Mouse (Mus musculus): ENCODE results near the gene Rhd.

The Rhd gene

GRCm38 (mm10) chr4:134856056-134856455 lies 8.3 kb upstream of the Rhd start:
- DNase-seq (ENCODE audit: extremely low read depth, low read depth, low spot score): no peak

- no peak for DNase-seq (ENCODE audit: extremely low read depth, low read depth, low spot score)
Observed at GRCm38 (mm10) chr4:134856501-134856900, 7.8 kb upstream of the Rhd start.

GRCm38 (mm10) chr4:134858494-134858893 lies 5.8 kb upstream of the Rhd start:
- no peak for DNase-seq (ENCODE audit: extremely low read depth, low read depth, low spot score)

DNA sequence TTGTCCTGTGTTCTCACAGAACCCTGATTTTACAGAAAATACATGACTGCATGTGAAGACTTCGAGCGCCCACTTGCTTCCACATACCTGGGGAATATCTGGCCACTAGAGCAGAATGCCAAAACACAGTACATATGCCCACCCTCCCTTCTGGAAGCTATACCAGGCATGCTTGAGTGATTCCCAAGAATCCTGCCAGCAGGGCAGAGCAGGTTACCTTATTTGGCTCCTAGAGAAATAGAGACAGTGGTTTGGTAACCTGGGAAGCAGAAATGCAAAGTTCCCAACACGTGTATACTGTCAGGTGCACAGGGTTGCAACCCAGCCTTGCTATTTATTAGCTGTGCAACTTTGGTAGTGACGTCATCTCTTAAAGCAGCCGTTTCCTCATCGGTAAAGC lies 2.5 kb upstream of the Rhd start:
- DNase-seq (ENCODE audit: extremely low read depth, low read depth, low spot score): no peak

DNA sequence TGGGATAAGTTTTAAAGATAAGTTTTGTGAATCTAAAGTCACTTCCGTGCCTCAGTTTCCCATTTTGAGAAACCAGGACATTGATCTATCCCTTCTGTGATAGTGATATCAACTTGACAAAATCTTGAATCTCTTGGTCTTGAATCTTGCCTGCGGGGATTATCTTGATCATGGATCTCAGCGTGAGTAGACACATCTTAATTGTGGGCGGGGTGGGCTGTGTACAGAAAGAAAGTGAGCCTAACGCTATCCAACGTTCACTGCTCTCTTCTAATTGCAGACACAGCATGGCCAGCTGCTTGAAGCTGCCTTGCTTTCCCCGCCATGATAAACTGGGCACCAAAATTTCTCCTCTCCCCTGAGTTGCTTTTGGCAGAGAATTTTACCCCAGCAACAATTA lies 1.3 kb upstream of the Rhd start:
- DNase-seq (ENCODE audit: extremely low read depth, low read depth, low spot score): no peak

DNA sequence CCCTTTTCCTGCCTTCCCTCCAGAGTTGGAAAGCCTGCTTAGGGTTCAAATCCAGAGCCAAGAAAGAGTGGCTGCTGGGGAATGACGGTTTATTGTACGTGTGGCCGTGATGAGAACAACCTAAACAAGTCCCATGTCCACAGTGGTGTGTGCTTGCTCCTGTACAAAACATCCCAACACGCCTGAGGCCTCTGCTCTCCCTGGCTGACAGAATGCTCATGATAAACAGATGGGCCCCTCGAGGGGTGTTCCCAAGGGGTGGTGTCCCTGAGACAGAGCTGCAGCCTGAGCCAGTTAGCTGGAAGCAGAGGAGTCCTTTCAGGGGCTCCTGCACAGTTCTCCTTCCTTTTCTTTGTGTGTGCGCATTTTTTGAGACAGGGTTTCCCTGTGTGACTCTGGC lies 1.0 kb downstream of the Rhd start:
- DNase-seq (ENCODE audit: extremely low read depth, low read depth, low spot score): no peak

DNA sequence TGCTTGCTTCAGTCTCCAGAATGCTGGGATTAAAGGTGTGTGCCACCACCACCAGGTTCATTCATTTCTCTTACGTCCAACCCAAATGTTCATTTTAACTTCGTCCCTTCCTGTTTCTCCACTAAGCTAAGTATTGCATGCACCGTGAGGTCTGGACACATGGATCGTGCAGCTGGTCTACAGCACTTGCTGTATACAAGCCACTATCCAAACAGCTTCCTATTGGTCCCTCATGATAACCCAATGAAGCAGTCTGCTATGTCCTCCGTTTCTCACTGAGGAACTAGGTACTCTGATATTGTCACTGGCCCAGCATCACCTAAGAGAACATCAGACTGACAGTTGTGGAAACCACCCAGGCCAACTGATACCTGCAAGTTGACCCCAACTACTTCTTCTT lies 1.5 kb downstream of the Rhd start:
- DNase-seq (ENCODE audit: extremely low read depth, low read depth, low spot score): no peak

GRCm38 (mm10) chr4:134867213-134867612 lies 2.9 kb downstream of the Rhd start:
- DNase-seq (ENCODE audit: extremely low read depth, low read depth, low spot score): no peak

DNA sequence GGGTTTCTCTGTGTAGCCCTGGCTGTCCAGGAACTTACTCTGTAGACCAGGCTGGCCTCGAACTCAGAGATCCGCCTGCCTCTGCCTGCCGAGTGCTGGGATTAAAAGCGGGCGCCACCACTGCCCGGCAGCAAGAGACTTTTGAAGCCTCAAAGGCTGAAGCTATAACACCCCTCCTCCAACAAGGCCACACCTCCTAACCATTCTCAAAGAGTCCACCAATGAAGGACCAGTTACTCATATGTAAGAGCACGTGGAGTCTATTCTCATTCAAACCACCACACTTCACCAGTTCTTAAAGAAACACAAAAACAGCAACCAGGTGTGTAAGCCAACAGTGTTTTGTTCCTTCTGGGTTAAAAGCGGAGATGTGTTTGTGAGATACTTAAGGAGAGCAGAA lies 3.3 kb downstream of the Rhd start:
- DNase-seq (ENCODE audit: extremely low read depth, low read depth, low spot score): no peak

DNA sequence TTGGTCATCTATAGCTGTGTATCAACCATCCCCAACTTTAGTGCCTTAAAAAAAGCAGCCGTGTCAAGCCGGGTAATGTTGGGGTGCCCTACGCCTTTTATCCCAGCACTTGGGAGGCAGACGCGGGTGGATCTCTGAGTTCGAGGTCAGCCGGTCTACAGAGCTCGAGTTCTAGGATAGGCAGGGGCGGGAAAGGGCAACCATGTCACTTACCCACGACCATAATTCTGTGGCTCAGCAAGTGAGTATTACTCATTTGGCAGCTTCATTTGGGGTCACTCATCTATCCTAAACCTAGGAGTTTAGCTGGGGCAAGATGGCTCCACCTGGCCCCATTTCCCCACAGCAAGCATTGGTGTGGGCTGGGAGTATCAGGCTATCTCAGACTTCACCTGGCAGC lies 3.7 kb downstream of the Rhd start:
- DNase-seq (ENCODE audit: extremely low read depth, low read depth, low spot score): no peak

- no peak for DNase-seq (ENCODE audit: extremely low read depth, low read depth, low spot score)
Observed at GRCm38 (mm10) chr4:134868490-134868889, 4.2 kb downstream of the Rhd start.

- DNase-seq (ENCODE audit: extremely low read depth, low read depth, low spot score): no peak
Observed at GRCm38 (mm10) chr4:134869068-134869730, 4.9 kb downstream of the Rhd start.

GRCm38 (mm10) chr4:134869815-134870375 lies 5.6 kb downstream of the Rhd start:
- no peak for DNase-seq (ENCODE audit: extremely low read depth, low read depth, low spot score)

DNA sequence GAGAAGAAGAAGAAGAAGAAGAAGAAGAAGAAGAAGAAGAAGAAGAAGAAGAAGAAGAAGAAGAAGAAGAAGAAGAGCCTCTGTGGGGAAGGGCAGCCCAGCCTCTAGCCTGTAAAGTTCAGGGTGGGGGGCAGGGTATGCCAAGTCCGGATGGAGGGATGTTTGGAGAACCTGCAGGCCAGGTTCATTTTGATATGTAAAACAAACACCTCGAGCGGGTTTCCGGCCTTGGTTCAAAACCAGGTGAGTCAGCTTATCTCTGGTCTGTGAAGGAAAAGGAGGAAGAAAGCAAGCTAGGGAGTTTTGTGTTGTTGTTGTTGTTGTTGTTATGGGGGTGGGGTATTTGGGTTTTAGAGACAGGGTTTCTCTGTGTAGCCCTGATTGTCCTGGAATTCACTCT lies 7.1 kb downstream of the Rhd start:
- no peak for DNase-seq (ENCODE audit: extremely low read depth, low read depth, low spot score)

DNA sequence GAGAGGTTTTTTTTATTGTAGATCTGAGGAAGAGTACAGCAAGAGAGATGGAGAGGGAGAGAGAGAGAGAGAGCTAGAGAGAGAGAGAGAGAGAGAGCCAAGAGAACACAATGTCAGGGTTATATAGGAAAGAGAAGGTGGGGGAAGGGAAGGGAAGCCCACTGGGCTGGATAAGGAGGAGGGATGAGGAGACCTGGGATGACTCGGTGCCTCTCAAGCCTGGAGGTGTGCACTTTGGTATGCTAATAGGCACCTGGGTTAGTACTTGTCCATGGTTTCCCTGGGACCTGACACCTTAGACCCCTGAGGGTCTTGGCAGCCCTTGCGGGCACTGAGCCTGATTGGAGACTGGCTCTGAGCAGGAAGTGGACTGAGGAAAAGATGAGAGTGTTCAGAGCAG lies 7.6 kb downstream of the Rhd start:
- DNase-seq (ENCODE audit: extremely low read depth, low read depth, low spot score): no peak

DNA sequence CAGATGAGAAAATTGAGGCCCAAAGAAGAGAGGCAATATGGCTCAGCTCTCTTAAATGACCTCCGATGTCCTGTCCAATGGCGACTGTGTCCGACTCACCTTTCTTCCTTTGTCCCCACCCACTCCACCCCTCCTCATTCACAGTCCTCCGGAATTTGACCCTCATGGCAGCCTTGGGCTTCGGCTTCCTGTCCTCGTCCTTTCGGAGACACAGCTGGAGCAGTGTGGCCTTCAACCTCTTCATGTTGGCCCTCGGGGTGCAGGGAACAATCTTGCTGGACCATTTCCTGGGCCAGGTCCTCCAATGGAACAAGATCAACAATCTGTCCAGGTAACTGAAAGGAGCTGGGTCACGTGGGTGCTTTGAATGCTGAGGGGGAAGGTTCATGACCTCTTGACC lies 11.8 kb downstream of the Rhd start:
- DNase-seq (ENCODE audit: extremely low read depth, low read depth, low spot score): no peak

- no peak for DNase-seq (ENCODE audit: extremely low read depth, low read depth, low spot score)
Observed at GRCm38 (mm10) chr4:134879410-134879981, 15.2 kb downstream of the Rhd start.

- no peak for DNase-seq (ENCODE audit: extremely low read depth, low read depth, low spot score)
Observed at GRCm38 (mm10) chr4:134880041-134880440, 15.7 kb downstream of the Rhd start.

- DNase-seq (ENCODE audit: extremely low read depth, low read depth, low spot score): no peak
Observed at GRCm38 (mm10) chr4:134883266-134883665, 18.9 kb downstream of the Rhd start.

DNA sequence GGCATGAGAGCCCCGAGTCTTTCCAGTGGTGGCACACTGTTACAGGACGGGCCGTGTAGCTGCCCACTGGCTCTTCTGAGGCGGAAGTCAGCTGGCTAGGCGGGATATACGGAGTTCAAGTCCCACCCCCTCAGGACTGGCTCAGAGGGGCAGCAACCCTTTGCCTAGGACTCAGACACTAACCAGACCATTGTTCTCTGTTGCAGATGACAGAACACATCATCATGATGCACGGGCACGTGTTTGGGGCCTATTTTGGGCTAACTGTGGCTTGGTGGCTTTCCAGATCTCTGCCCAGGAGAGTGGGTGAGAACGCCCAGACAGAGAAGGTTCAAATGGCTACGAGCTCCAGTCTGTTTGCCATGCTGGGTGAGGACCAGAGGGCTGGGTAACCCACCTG lies 19.5 kb downstream of the Rhd start:
- no peak for DNase-seq (ENCODE audit: extremely low read depth, low read depth, low spot score)

DNA sequence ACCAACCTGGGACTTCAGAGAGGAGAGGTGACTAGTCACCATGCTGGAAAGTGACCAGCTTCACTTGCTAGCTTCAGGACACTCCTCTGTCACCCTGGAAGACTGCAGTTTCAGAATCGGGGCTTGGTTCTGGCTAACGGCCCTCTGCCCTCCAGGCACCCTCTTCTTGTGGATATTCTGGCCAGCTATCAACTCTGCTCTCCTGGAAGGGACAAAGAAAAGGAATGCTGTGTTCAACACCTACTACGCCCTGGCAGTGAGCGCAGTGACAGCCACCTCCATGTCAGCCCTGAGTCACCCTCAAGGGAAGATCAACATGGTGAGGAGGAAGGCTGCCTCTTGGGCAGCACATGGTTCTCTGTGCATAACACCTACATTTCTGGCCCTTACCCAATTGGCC lies 20.0 kb downstream of the Rhd start:
- DNase-seq (ENCODE audit: extremely low read depth, low read depth, low spot score): no peak

- no peak for DNase-seq (ENCODE audit: extremely low read depth, low read depth, low spot score)
Observed at GRCm38 (mm10) chr4:134892096-134892495, 27.8 kb downstream of the Rhd start.

GRCm38 (mm10) chr4:134897256-134897655 lies 32.9 kb downstream of the Rhd start:
- no peak for DNase-seq (ENCODE audit: extremely low read depth, low read depth, low spot score)
